Mouse (Mus musculus) heart, postnatal 0 days (tissue): ENCODE measurements at regions not wholly inside any gene's neighbourhood (a gene's known extent, or its start where the extent isn't known, plus 50 kb on each side); places are given as distances from the start of the nearest gene placed in this dataset.

ENCODE experiments used
- CTCF ChIP-seq: IDR thresholded peaks from 2 replicates; pipeline ENCODE4 v1.5.1; 2016; ENCODE audit warnings: antibody characterized with exemption, control low read depth, low read depth
- EP300 ChIP-seq: IDR thresholded peaks from 2 replicates; pipeline ENCODE4 v1.6.1; 2016; ENCODE audit warnings: antibody characterized with exemption, low read depth

GRCm38 (mm10) chr4:29182494-29182893 lies 369.6 kb downstream of the Epha7 start:
- TF ChIP-seq CTCF: no peak
- TF ChIP-seq EP300: no peak
